Mouse (Mus musculus) spleen, postnatal 14 days (tissue): ENCODE results near the gene Rasd2.

ENCODE experiments used
- DNase-seq, 2 experiments: peaks; one replicate each; pipeline ENCODE4 v3.0.0; 2021 to 2022; ENCODE audit warnings: low spot score in 2 of 2

Gene Rasd2

DNA sequence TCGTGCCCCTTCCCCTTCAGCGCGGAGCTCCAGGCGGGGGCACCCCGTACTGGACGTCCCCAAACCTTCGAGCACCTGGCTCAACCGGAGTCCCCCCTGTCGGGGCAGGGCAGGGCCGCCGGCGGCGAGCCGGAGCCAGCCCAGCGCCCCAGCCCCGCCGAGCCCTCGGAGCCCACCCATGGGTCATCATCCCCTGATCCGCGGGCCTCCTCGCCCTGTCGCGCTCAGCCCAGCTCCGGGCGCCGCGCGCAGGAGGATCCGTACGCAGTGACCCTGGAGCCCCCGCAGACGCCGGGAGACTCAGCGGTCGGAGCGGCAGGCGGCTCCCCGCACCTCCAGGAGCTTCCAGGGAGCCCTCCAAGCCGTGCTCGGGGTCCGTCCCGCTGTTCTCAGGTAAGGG lies at the start of gene Rasd2:
Gene Rasd2 (plus strand): TSS at position 259 of the 400 bp plus-strand sequence.
- no peak for DNase-seq

DNA sequence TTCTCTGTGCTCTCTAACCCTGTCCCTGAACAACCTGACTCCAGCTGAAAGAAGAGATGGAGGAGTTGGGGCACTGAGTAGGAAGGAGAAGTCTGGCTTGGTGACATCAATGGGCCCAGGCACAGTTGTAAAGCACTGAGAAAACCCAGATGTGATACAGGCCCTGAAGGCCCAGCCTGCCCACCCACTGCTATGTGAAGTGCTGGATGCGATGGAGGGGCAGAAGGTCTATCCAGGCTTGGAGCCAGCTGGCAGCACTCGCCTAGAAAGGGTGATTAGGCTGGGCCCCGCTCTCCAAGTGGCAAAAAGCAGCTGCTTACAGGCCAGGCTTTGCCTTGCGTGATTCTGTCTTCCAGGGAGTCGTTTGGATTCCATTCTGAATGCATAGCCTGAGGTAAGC lies 44.4 kb upstream of the Rasd2 start:
- no peak for DNase-seq

DNA sequence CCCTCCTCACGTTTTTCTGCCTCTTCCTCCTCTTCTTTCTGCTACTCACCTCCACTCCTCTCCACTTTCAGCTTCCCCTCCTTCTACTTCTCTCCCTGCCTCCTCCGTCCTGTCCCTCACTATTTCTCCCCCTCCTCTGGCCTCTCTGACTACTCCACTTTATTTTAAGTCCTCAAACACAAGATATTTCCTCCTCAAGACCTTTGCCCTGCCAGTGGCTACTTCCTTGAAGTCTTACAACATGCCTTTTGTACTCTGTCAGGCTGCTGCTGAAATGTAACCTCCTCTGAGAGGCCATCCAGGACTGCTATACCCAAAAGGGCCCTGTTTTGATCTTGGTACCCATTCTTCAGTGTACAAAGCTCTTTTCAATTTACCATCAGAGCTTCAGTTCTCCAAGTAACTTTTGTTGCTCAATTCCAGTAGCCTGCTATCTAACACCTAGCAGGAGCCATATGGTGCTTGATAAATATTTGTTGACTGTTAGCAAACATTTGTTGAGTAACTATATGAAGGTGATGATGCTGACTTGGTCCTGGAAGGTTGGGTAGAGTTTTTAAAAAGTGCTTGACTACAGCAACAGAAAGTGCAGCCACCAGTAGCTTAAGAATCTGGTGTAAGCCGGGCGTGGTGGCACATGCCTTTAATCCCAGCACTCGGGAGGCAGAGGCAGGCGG lies 41.6 kb upstream of the Rasd2 start:
- DNase-seq: no peak

DNA sequence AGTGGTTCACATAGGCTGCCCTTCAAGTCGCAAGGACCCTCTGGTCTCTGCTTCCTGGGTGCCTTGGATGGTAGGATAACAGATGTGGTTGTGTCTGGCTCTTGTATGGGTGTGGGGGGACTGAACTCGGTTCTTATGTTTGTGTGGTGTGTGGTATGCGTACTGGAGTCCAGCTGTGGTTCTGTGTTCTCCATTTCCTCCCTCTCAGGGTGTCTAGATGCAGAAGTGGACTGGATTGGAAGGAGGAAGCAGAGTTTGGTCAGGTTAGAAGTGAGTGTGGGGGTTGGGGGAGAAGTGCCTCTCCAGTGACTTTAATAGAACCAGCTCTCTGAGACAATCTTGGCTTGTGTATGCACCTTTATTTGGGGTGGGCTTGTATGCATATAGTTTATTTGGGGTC lies 20.7 kb upstream of the Rasd2 start:
- DNase-seq: no peak

DNA sequence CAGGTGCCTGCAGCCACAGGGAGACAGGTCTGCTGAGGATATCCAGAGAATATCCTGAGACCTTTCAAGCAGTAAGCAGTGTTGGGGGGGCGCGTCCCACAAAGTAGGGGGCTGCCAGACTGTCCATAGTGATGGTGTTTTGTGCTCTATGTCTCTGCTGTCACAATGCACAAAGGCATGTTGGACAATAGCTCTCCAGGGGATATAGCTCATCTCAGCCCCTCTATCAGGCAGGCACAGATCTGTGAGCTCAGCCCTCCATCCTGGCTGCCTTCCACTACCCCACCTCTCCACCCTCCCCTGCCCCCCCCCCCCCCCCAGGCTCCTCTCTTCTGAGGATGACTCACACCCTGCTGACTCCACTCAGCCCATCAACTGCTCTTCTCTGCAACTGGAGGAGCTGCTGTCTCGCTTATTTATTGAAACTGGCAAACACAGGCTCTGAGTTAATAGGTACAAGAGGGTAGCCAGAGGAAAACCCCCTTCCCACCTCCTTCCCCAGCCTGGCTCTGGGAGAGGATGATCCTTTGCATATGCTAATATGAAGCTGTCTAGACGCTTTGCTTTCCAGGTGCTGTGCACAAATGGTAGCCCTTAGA lies 19.2 kb upstream of the Rasd2 start:
- no peak for DNase-seq

DNA sequence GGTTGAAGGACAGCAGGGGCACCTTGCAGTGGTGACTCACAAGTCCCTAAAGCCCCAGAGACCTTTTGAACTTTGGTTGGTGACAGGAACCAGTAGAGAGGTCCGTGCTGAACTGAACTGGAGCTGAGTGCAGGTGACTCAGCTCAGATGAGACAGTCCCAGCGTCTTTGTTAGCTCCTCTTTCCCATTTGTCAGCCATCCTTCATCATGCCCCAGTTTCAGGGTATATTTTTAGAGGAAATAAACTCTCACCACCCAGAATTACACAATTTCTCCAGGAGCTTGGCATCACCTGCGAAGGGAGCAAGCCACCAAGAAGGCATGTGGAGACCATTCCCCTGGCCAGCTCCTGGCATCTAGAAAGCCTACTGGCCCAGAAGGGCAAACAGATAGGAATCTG lies 16.6 kb upstream of the Rasd2 start:
- DNase-seq: no peak

DNA sequence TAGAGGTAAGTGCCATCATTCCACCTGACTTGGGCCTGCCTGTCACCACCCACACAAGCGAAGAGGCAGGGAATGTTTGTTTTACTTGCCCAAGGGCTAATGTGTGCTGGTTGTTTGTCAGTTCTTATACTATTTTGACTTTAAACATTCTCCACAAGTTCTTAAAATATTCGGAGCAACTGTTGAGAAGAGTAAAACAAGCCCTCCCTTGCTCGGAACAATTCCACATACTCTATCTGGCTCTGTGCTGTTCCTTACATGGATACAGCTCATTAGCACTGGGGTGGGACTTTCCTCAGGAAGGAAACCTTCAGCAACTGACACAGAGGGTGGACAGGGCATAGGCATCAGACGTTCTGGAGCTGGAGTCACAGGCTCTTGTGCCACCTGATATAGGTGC lies 15.9 kb upstream of the Rasd2 start:
- DNase-seq: no peak

DNA sequence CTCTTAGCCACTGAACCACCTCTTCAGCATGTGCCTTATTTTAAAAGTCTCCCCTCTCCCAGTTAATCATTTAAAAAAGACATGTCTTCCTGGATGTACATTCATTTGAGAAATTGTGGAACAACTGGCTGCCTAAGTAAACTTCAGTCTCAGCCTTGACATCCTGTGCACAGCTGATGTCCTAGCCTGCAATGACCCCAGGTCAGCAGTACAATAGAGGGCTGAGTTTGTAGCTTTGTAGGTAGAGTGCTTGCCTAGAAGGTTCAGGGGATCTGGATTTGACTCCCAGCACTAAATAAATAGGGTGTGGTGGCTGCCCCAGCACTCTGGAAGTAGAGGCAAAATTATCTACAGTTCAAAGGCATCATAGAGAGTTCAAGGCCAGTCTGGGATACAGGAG lies 15.4 kb upstream of the Rasd2 start:
- no peak for DNase-seq

DNA sequence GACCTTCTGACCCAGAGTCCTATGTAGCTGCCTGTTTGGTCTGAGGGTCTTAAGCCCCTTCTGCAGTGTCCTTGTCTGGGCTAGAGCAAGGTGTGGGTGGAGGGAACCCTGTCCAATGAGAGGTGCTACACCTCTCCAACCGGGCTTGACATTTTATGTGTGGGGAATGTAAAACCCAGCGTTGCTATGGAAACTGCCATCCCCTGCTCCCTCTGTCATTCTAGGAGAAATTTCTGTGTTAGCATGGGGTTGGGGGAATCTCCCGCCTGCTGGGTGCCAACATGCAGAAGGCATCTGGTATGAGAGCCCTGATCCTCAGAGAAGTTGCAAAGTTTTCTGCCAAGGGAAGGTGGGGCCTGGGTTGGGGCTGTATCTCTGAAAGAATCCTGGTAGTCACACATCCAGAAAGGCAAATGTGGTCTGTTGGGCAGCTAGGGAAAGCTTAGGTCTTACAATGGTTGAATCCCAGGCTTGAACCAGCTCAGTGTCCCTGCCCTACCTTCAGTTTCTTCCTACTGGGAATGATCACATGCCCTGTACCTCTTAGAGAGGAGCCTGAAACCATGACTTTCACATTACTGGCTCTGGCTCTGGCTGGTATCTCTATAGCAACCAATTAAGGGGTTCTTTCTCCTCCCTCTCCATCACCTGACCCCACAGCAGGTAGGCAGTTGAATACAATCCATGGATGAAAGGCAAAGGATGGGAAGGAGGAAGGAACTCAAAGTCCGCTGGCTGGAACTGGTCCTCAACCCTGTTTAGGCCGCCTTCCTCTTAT lies 14.6 kb upstream of the Rasd2 start:
- no peak for DNase-seq

DNA sequence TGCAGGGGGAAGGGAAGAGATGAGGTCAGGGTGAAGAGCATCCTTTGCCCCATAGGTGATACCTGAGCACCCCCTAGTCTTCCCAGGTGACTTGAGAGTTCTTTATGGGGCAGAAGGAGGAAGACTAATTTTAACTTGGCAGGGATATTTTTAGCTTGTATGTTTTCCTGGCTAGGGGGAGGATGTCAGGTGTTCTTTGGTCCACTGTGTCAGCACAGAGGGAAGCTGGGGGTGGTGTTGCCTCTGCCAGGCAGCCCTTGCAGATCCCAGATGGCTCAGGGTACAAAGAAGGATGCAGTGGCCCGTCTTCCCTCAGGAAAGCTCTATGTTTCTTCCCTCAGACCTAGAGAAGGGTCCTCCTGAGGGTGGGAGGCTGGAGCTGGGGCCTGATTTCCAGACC lies 13.8 kb upstream of the Rasd2 start:
- no peak for DNase-seq

DNA sequence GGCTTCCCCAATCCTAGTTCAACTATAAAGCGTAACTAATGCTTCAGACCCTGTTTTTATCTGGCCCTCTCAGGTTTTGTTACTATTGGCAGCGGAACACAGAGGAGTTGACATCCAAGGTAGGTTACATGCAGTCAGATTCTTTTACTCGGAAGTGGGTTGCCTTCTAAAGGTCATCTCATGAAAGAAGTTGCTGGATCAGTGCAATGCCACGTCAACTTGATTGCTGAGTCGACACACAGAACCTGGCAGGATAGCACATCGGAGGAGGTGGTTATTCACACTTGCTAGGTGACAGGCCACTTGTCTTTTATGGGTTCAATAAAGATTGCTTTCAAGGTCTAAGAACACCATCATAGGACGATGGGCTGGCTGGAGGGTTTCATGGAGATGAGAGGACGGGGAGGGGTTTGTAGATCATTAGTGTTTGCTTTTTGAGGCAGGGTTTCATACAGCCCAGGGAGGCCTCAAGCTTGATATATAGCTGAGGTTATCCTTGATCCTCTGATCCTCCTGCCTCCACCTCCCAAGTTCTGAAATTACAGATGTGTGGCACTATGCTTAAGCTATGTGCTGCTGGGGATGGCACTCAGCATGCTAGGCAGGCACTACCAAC lies 11.6 kb upstream of the Rasd2 start:
- no peak for DNase-seq

DNA sequence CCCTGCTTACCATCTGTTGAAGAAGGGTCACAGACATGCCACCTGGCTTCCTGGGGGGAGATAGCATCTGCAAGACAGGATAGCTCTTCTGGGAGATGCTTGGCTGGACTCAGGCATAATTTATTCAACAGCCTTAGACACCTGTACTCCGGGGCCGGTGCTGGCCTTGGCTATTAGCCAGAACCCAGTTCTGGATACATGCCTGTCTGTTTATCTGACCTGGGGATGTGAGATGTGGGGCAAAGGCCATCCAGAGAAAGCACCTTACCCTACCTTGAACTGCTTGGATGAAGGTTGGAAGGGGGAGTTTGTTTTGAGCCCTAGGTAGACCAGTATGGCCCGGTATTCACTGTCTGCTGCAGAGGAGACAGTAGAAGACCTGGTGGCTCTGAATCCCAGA lies 10.8 kb upstream of the Rasd2 start:
- DNase-seq: no peak

DNA sequence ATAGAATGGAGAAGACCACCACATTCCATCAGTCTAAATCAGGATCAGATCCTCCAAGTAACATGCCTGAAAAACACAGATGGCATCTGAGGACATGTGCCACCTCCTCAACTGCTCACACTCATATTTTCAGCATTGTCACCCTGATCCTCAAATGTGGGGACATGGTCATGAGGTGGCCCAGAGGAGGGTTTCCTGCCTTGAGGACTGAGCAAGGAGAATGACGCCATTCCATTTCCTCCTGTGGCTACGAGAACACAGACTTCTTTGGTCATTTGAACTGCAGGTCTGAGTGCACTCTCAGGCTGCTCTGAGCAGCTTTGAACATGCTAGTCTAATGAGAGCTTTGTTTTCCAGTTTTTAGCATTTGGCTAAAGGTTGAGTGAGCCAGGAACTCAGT lies 10.3 kb upstream of the Rasd2 start:
- no peak for DNase-seq

DNA sequence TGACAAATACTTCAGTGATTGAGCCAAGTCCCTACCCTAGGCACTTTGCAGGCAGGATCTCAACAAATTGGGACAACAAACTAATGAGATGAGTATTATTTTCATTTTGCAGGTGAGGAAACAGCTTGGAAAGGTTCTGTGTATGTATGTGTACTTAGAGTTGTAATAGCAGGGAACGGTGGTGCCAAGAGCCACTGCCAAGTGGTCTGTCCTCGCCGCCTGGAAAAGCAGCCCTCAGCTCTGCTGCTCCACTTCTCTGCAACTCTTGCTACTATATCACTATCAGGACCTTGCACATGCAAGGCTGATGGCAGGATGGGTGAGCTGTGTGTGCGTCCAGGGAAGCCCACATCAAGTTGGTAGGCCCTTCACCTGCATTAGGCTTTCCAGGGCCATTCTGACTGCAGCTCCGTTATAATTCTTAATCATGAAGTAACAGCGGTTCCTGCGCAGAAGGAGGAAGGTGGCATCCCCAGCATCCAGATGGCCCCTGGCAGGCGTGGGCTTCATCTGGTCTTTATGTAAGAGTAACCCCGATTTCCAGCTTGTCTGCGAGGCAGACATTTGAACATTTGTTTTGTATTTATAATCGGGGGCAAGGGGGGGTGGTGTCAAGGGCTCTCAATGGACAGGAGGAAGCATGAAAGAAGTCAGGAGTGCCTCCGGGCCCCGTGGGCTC lies 9.4 kb upstream of the Rasd2 start:
- no peak for DNase-seq

DNA sequence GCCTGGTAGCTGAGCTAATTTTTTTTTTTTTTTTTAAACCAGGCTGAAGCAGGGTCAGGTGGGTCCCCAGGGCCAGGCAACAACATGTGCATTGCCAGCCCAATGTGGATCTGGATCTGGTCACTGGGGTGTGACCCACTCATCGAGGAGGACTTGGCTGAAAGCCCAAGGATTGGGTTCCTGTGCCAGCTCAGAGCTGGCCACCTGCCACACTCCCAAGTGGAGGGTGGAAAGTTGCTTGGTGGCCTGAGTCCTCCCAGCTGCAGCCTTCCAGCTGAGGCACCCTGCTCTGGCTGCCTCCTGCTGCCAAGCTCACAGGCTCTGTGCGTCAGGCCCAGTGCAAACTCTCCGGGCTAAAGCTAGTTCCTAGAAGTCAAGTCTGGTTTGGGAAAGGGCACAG lies 2.3 kb upstream of the Rasd2 start:
- DNase-seq: no peak

DNA sequence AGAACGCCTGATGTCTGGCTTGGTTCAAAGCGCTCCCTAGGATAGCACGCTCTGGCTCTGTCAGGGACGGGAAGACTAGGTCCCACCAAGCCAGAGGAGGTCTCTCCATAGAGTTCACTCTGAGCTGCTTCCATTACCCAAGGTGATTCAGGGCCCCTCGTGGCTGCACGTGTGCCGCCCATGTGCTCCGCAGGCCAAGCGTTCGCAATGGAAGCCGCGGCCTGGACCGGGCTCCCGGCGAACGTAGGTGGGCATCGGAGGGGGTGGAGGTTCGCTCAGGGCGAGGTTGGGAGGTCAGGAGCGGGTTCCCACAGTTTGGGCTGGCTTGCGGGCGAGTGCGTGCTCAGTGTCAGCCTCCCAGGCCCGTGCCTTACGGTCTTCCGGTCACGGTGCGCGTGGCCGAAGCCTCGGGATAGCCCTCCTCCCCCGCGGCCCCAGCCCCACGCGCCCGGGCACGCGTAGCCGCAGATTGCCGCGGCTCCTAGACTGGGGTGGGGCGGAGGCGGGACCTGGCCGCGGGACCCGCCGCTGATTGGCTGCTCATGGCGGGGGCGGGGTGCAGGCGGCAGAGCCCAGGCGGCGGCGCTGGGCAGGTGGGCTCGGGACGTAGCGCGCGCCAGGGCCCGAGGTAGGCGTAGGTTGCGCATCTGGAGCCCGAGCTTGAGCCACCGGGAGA lies 975 bp upstream of the Rasd2 start:
- DNase-seq: peak; percentile 44 to 56

DNA sequence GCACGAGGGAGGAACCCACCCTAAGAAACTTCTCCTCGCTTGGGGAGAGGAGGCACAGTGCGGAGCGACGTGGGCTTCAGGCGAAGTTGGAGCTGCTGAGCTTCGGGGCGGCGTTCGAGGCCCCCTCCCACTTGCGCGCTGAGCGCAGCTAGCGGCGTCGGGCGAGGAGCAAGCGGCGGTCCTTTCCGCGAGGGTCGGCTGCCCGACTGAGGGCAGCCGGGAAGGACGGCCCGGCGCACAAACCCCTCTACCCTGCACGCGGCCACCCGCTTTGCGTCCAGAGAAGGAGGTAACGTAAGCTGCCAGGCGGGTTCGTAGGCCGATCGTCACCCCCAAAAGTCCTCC lies 465 bp upstream of the Rasd2 start:
- no peak for DNase-seq

DNA sequence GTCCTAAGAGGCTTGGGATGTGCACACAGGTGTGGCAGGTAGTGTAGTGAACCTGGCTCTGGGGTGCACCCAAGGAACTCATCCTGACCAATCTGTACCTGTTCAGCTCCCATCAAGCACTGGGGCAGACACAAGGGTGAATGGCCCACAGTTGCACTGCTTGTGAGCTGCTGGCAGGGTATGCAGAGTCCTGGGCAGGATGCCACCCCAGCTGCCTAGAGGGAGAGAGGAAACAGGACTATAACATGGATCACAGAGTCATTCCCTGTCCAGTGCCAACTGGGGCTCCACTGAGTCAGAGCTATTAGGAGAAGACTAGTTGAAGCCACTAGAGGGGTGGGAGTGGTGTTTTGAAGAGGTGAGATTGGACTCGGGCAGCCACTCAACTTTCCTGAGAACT lies 1.3 kb downstream of the Rasd2 start:
- peak in 1 of 2 experiments; percentile 5 for DNase-seq

DNA sequence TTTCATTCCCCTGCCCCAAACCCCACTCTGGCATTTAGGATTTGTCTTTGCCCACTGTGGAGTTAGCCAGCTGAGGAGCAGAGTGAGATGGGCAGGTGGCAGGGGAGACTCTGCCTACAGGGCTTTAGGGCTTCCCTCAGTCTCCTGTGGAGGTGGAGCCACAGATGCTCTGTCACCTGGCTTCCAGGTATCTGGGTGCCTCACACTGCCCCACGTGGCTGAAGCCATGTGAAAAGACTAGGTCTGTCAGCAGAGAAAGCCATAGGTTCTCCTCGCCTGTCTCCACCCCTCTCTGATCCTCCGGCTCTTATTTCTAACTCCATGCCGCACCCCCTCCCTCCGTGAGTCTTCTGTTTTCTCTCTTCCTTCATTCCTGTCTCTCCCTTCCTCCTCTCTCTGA lies 2.2 kb downstream of the Rasd2 start:
- no peak for DNase-seq

DNA sequence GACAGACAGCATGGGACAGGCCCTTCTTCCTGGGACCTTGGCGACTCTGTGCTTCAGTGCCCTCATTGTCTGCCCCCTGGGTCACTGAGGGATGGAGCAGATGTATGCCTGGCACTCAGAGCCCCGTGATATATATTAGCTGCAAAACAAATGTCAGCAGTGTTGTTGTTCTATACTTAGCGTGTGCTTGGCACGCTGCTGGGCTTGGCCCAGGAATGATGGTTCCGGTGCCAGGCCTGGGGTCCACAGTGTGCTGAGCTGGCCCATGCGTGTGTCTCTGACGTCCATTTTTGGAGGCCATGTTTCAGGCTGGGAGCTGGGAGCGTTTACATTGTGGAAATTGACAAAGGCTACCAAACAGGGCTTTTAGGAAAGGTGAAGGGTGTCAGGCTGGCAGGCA lies 3.1 kb downstream of the Rasd2 start:
- no peak for DNase-seq

DNA sequence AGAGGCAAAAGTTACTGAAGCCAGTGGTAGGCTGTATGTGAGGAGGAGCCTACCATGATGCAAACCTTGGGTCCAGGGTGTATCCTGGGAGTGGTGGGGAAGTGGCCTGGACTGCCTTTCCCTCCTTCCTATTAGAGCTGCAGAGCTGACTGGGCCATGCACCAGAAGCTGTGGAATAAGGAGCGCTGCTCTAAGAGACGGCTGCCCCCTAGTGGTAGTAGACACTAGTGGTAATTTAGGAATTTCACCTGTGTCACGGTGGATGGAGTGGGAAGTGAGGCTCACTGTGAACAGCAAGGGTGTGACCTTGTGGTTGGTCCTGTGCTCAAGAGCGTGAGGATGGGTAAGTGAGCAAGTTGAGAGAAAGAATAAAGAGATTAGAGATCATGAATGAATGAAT lies 4.2 kb downstream of the Rasd2 start:
- peak in 1 of 2 experiments; percentile 19 for DNase-seq
